Mouse (Mus musculus): ENCODE results near the gene G3bp1.

DNA sequence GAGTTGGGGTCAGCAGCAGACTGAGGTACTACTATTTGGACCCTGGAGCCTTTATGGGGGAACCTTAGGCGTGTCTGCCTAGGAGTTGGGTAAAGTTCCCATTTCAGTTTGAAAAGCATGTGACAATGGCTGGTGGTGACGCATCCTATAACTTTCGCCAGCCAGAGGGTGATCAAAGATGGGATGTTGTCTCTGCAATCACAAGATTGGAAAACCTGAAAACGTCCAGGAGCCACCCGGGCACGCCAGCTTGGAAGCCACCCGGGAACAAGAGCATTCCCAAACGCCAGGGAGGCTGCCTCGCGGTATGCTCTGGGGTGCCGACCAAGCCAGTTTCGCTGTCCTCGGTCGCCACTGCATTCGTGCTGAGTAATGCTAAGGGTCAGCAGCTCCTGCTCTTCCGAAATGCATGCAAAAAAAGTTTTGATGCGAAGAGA, 856 bp upstream of the G3bp1 start:
- TF ChIP-seq TAL1 (IDR thresholded peaks at IDR 0.05; ENCODE audit: low read length) (no peak), GATA1 (IDR thresholded peaks at IDR 0.05; ENCODE audit: low read length) (no peak)
